Mouse (Mus musculus): ENCODE measurements at regions not wholly inside any gene's neighbourhood (a gene's known extent, or its start where the extent isn't known, plus 50 kb on each side); places are given as distances from the start of the nearest gene placed in this dataset.

DNA sequence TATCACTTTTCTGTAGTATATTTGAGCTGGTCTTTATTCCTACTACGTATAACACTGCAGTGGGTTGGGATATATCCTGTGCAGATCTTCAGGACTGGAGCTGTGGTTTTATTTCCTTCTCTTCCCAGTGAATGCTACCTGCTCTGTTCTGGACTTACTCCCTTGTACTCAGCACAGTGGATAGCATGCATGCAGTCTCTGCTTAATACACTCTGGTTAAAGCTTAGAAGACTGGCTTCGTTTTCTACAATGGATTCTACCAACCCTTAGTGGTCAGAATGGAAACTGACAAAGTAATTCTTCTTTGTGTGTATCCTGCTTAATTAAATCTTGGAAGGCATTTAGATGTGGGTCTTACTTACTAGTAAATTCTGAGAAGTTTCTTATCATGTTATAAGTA is 292.3 kb downstream of the 1700017N19Rik start:
- no peak for DNase-seq (ENCODE audit: inconsistent age in 2 of 2, low spot score in 1 of 2)

DNA sequence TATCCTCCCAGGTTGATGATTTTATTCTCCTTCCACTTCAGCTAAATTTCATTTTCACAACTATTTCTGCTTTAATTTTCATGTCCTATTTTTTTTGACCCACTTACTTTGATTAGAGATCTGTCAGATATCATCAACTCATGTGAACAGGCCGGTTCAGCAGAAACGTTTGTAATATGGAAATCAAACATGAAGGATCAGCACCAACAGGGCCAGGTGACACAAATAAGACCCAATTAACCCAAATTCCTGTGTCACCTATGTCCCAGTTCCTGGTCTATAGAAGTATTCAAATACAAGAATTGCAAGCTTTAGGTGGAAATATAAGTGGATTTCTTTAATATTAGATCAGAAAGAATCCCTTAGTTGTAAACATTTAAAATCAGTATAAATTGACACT is 332.7 kb downstream of the 1700017N19Rik start:
- DNase-seq (ENCODE audit: inconsistent age in 2 of 2, low spot score in 1 of 2) = no peak

DNA sequence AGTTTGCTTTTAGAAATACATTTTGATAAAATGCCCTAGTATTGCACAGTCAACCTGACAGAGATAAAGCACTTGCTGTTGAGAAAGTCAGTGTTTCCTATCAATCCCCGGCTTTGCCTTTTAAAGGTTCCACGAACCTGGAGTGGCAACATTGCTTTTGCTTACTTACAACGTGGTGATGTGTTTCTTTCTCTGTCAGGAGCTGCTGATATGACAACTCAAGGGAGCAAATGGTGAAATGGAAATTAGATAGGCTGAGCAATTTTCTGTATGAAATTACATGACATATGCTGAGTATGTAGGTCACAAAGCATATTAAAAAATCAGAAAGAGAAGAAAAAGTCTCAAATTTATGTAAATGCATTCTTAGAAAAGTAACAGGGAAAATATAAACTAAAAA is 336.8 kb downstream of the 1700017N19Rik start:
- DNase-seq (ENCODE audit: inconsistent age in 2 of 2, low spot score in 1 of 2) = no peak

DNA sequence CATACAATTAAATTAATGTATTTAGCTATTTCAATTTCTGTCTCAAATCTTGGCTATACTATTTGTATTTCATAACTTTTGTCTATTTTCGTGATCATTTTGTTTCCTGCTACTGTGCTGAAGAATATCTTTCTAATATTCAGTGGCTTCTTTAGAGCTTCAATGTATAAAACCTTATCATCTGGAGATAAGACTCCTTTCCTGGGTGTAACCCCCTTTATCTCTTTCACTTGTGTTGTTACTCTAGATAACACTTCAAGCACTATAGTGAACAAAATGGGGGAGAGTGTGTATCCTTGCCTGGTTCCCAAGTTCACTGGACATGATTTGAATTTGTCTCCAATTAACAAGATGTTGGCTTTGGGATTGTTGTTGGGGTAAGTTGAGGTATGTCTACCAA is 341.5 kb downstream of the 1700017N19Rik start:
- DNase-seq (ENCODE audit: inconsistent age in 2 of 2, low spot score in 1 of 2) = no peak

DNA sequence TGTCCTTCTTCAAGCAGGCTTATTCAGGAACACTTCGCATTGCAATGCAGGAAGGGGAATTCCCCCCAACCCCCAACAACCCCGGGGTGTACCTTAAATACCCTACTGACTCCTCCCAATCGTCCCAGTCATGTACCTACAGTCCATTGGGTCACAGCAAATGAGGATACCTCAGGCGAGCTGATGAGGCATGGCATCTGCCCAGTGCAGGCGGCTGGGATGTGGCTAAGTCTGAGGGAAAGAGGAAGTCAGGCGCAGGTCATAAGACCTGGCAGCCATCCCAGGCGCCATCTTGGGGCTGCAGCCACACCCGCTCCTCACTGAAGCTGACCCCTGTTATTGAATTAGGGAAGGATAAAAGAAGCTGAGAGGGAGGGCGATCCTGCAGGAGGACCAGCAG is 368.1 kb downstream of the 1700017N19Rik start:
- no peak for DNase-seq (ENCODE audit: inconsistent age in 2 of 2, low spot score in 1 of 2)

DNA sequence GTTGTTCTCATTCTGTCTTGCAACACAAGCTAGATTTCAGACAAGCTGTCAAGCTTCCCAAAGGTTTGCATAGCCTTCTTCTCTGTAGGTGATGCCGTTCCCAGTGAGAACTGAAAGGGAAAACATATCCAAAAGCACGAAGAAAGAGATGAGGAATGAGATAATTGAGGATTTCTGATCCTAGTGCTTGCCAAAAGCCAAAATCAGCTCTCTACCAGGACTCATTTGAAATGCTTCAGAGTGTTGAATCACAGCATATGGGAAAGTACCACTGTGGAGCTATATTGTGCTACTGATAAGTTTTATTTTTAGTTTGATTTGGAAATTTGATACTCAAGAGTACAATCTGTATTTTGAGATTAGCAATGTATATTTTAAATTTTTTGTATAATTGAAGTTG is 413.2 kb downstream of the 1700017N19Rik start:
- DNase-seq (ENCODE audit: inconsistent age in 2 of 2, low spot score in 1 of 2) = no peak

DNA sequence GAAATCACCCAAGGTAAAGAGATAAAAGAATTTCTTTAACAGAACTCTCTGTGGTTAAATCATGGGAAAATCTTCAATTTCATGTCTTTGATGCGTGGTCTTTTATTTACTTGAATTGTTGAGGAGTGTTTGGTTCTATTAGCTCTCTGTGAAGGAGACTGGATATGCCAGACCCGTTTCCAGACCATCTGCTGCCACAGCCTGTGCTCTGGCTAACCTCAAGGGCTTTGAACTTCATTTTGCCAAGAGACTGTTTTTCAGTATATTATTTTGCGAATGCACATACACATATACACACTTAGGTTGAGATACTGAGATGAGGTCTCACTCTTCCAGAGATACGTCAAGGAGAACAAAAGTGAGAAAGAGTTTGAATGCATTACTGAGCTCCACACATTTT is 414.4 kb downstream of the 1700017N19Rik start:
- no peak for DNase-seq (ENCODE audit: inconsistent age in 2 of 2, low spot score in 1 of 2)

DNA sequence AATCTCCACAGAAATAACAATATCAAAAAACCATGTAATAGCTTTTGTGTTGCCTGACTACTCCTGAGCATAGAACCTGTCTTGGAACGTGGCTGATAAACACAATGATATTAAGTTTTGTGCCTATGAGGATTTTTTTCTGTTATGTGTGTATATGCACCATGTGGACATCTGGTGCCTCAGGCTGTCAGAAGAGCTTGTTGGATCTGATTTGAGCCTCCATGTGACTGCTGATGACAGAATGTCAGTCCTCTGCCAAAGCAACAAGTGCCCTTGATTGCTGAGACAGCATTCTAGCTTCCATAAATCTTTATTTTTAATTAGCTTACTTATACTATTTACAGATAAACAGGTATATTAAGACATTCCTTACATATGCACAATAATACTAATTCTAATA is 425.1 kb downstream of the 1700017N19Rik start:
- DNase-seq (ENCODE audit: inconsistent age in 2 of 2, low spot score in 1 of 2) = no peak

DNA sequence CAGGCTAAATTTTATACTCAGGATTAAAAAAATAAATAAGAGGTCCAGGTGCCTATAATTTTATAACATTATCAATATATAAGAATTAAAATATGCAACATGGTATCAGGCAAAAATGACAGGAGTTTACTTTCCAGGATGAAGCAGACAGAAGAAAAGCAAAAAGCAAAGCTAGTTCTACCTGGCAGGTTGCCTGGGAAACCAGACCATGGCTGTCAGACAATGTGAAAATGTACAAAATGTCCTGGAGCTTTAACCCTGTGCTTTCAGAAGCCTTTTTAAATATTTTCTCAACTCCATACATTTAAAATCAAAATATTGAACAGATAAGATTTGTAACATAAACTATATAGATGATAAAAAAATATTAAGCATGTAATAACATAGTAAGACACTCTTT is 448.3 kb downstream of the 1700017N19Rik start:
- no peak for DNase-seq (ENCODE audit: inconsistent age in 2 of 2, low spot score in 1 of 2)

DNA sequence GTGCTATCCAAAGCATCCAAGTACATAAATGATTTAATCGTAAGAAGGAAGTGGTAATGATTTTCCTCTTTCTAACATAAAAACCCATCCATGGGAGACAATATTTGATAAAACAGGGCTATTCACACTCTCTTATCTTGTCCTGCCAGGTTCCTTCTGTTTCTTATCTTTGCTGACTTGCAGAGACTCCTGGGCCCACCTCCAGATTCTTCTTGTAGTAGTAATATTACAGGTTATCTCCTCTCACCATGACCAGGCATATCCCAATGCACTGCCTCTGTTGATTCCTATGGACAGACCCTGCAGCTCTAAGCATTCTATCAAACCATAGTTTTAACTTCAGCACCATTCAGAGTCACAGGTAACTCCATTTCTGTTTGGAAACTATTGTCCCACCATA is 448.8 kb downstream of the 1700017N19Rik start:
- no peak for DNase-seq (ENCODE audit: inconsistent age in 2 of 2, low spot score in 1 of 2)
